Mouse (Mus musculus): ENCODE data around the gene Upp2. TPM values are rescaled to one million over a fixed set of nuclear protein-coding genes. Genes with fewer than 3 reads are reported as not detected.
A peak's percentile ranks its signal among the peaks of the same experiment; 100 is the strongest.

The Upp2 gene
- total RNA-seq, 4 experiments from 2014 or later: 30.7 to 36.8 (median 32.4) TPM

DNA sequence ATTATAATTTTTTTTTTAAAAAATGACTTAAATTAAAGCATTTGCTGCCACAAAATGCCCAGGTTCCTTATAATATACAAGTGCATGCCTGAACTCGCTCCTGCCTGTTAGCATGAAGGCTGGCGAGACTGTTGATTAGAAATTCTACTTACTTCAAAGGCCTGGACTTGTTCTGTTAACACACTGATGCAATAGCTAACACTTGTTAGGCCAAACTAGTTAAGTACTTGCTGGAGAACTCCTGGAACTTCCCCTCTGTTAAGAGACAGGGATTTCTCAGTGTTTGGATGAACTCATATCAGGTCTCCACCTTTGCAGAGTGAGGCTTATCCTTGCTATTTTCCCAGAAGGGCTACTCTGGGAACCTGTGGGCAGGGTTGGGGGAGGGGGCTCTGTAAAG lies 105.4 kb downstream of the Upp2 start:
- DNase-seq (ENCODE audit: low spot score in 2 of 2): no peak

- no peak for DNase-seq (ENCODE audit: low spot score in 2 of 2)
Measured at GRCm38 (mm10) chr2:58679968-58680367, 112.9 kb downstream of the Upp2 start.

DNA sequence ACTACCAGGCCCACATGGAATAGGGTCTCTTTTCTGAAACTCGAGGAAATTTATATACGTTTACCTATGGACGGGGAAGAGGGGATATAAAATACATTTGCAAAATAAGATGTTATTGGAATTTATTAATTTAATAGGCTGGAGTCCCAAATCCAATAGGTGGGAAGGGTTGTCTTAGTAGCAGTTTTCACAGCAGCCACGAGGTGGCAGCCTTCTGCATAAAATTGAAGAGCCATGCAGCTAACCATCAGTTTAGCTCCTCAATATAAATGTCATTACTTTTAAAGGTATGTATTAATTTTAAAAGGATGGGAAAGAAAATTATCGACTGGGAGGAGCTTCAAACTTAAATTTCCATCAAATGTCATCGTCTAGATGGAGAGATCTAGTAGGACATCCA lies 113.7 kb downstream of the Upp2 start:
- DNase-seq (ENCODE audit: low spot score in 2 of 2): peak; percentile 33 to 77

DNA sequence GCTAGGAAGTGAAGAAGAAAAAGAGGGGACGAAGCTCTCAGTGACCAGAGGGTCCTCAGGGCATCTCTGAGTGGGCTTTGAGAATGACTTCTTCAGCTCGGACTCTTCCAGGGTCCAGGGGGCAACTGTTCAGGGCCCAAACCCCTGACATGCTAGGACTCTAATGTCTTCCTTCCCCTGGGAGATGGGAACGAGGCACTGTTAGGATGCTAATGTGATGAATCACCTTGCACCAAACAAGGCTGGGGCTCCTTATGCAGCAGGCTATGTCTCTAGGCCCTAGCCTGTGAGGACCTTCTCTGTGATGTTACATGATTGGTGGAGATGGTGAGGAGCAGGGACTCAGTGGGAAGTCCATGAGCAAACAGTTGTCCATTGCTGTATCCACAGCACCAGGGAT lies 114.3 kb downstream of the Upp2 start:
- no peak for DNase-seq (ENCODE audit: low spot score in 2 of 2)

- no peak for DNase-seq (ENCODE audit: low spot score in 2 of 2)
Measured at GRCm38 (mm10) chr2:58697501-58697900, 130.4 kb downstream of the Upp2 start.

DNA sequence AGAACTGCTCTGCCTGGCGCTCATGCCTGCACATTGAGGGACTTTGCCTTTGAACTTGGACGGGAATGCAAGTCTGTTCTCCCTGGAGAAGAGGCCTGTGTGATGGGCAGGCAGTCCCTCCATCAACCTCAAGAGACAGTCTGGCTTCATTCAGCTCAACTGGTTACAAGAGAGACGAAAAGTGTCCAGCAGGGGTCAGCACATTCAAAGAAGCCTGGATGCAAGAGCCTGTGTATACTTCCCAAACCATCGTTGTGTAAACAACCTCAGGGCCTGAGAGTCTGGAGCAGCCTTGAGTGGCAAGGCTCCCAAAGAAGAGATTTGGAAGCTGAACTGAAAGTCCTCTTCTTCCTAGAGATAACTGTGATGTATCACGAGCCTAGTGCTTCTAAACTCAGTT lies 132.8 kb downstream of the Upp2 start:
- DNase-seq (ENCODE audit: low spot score in 2 of 2): peak; percentile 42 to 79

DNA sequence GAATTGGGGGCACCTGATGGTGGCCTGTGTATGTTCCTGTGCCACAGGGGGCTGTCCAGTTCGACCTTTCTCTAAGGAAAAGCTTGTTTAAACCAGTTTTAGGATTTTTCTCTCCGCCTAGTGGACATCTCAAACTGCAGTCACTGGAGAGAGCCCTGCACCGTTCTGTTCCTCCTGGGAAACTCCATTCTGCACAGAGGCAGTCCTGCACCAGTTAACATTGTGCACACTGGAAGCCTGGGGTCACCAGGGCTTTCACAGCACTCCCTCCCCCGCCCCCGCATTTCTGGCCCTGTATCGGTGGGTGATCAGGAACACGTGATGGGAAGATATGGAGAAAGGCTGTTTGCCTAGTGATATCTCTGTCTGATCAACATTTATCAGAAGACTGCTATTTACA lies 133.3 kb downstream of the Upp2 start:
- no peak for DNase-seq (ENCODE audit: low spot score in 2 of 2)

- DNase-seq (ENCODE audit: low spot score in 2 of 2): no peak
Measured at GRCm38 (mm10) chr2:58701627-58702026, 134.5 kb downstream of the Upp2 start.

DNA sequence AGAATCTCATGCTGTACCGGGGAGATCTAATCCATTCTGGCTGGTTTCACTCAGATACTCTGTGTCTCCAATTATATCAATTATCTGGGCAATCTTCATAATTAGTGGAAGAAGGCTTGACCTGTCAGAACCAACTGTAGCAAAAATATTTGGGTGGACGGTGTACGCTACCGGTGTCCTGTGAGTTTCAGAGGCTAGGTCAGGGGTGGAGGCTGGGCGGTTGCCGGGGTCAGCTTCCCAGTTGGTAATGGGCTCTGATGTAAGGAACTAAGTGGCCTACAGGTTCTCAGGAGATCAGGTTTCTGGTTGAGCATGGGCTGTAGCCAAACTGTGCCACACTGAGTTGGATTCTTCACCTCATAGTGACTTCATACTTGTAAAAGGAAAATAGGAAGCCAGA lies 136.1 kb downstream of the Upp2 start:
- DNase-seq (ENCODE audit: low spot score in 2 of 2): no peak

DNA sequence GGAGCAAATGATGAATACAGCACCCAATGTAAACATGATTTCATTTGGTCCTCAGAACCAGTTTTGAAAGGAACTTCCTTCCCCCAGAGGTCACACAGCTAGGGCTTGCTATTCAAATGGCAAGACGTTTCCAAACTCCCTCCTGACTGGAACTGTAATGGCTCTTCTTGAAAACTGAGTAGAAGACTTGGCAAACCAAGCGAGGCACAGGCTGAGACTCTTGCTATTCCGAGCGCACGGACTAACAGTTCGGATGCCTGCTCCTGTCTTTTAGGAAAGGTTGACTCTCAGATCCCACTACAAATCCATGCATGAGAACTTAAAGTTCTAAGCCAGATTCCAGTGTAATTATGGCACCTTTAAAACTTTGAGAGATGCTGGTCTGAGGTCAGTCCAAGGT lies 136.5 kb downstream of the Upp2 start:
- DNase-seq (ENCODE audit: low spot score in 2 of 2): no peak

GRCm38 (mm10) chr2:58704576-58704975 lies 137.5 kb downstream of the Upp2 start:
- DNase-seq (ENCODE audit: low spot score in 2 of 2): no peak

DNA sequence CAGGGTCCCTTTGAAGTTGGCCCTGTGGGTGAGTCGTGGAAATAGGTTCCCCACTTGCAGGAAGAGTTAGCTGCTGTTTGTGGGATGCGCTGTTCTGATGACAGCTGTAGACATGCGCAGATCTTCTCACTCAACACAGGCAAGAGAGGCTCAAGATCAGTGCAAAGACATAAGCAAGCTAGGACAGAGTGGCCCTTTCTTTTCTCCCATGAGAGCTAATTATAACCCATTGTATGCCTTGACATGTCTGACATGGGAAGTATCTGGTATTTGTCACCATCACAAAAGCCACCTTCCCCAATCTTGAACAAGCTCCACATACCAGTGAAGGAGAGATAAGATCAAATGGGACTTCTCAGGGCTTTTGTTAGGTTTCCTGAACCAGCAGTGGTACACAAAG lies 140.6 kb downstream of the Upp2 start:
- DNase-seq (ENCODE audit: low spot score in 2 of 2): no peak

- no peak for DNase-seq (ENCODE audit: low spot score in 2 of 2)
Measured at GRCm38 (mm10) chr2:58710234-58710633, 143.1 kb downstream of the Upp2 start.

GRCm38 (mm10) chr2:58711049-58711448 lies 144.0 kb downstream of the Upp2 start:
- no peak for DNase-seq (ENCODE audit: low spot score in 2 of 2)

DNA sequence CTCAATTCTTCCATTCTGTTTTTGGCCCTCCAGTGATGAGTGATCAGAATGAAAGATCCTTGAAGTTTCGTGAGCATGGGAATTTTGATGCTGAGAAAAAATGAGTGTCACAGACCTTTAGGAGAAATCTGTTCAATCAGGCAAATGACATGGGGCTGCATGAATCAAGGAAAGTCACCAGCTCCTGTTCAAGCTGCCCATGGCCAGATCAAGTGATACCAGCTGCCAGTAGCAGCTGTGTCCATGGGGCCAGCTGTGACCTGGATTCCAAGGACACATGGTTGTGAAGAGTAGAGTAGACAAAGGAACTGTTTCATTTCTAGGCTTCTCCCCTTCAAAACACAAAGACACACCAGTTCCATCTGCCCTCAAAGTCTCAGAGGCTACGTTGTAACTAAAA lies 144.4 kb downstream of the Upp2 start:
- no peak for DNase-seq (ENCODE audit: low spot score in 2 of 2)

DNA sequence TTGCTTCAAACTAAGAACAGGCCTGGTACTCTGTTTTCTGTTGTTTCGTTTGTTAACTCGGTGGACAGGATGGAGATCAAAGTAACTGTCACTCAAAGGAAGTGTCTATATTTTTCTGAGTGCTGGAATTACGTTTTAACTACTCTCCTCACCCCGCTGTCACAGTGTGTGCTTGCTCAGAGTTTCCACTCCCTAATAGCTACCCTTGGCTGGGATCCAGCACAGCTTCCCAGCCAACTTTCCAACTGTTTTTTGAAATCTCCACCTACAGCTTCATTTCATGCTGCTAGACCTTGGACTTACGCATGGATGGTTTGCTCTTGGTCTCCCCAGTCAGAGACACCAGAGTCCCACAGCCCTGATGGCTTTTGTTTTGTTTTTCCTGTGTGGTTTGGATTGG lies 144.8 kb downstream of the Upp2 start:
- peak in 1 of 2 experiments; percentile 56 for DNase-seq (ENCODE audit: low spot score in 2 of 2)

- no peak for DNase-seq (ENCODE audit: low spot score in 2 of 2)
Measured at GRCm38 (mm10) chr2:58717898-58718297, 150.8 kb downstream of the Upp2 start.

- DNase-seq (ENCODE audit: low spot score in 2 of 2): no peak
Measured at GRCm38 (mm10) chr2:58737192-58737820, 170.2 kb downstream of the Upp2 start.

DNA sequence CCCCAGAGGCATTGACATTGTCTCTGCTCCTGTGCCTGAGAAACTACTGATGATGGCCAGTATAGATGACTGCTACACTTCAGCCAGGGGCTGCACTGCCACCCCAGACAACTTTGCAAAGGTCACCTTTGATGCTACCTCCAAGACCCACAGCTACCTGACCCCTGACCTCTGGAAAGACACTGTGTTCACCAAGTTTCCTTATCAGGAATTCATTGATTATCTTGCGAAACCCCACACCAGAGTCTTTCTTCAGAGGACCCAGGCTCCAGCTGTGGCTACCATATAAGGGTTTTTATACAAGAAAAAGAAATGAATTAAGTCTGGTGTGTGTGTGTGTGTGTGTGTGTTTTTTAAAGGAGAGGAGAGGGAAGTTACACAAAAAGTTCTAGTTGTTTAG lies 174.1 kb downstream of the Upp2 start:
- no peak for DNase-seq (ENCODE audit: low spot score in 2 of 2)

DNA sequence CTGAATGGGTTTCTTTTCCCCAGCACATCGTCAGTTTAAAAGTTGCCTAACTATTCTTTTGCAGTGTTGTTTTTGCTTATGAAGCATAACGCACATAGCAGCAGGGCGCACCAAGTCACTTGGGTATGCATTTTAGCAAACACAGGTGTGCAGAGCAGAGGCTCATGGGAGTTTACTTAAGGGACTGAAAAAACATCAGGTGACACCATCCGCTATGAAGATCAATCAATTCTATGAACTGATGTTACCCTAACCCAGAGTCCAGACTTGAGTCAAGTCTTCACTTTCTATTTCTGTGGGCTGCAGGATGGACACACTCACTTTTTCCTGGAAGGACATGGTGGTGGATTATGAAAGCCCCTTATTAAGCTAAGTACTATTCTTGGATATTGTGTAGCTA lies 174.9 kb downstream of the Upp2 start:
- DNase-seq (ENCODE audit: low spot score in 2 of 2): no peak

DNA sequence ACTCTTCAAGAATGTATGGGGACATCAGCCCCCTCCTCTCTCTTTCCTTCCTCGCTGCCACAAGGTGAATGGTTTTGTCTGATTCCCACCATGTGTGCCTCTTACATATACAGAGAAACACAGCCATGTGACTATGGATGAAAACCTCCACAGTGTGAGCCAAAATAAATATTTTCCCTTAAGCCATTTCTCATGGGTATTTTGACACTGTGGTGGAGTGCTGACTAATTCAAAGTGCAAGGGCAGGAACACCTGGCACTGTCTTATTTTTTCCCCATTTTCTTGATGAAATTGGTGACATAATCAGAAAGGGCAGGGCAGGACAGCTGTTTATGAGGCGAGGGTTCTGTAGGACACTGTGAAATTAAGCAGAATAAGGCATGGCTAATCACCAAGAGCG lies 176.3 kb downstream of the Upp2 start:
- no peak for DNase-seq (ENCODE audit: low spot score in 2 of 2)

- no peak for DNase-seq (ENCODE audit: low spot score in 2 of 2)
Measured at GRCm38 (mm10) chr2:58747483-58748229, 180.6 kb downstream of the Upp2 start.

- no peak for DNase-seq (ENCODE audit: low spot score in 2 of 2)
Measured at GRCm38 (mm10) chr2:58748296-58748695, 181.2 kb downstream of the Upp2 start.

Measured in layer of hippocampus, adult 8-10 months (tissue).